Mouse (Mus musculus) stomach, embryonic 15.5 days (tissue): ENCODE results near the gene Elf1. TPM values are rescaled to one million over a fixed set of nuclear protein-coding genes. Genes with fewer than 3 reads are reported as not detected.
A peak's percentile ranks its signal among the peaks of the same experiment; 100 is the strongest.

Experiments
- ATAC-seq: fragments of 200-750 bp; cut with Nextera tagmentation; 2 replicates; pipeline ENCODE4 v1.8.0; 2017; ENCODE audit warnings: low read depth, moderate number of reproducible peaks, moderate TSS enrichment; ENCODE audit not compliant: insufficient read depth, low FRiP score
- H3K27ac ChIP-seq: fragments of 300-500 bp; sonication (generic); 2 replicates; pipeline ENCODE4 v1.5.1; 2015; ENCODE audit warnings: mild to moderate bottlenecking, inconsistent platforms
- H3K27me3 ChIP-seq: fragments of 300-500 bp; sonication (generic); replicated peaks from 2 replicates; pipeline ENCODE4 v1.6.1; 2015; ENCODE audit warnings: inconsistent platforms
- H3K36me3 ChIP-seq: fragments of 300-500 bp; sonication (generic); 2 replicates; pipeline ENCODE4 v1.6.1; 2015; ENCODE audit warnings: inconsistent platforms
- H3K4me1 ChIP-seq: fragments of 300-500 bp; sonication (generic); 2 replicates; pipeline ENCODE4 v1.6.1; 2015; ENCODE audit warnings: inconsistent platforms
- H3K4me2 ChIP-seq: fragments of 300-500 bp; sonication (generic); 2 replicates; pipeline ENCODE4 v1.6.1; 2015; ENCODE audit warnings: mild to moderate bottlenecking, inconsistent platforms
- H3K4me3 ChIP-seq: fragments of 300-500 bp; sonication (generic); replicated peaks from 2 replicates; pipeline ENCODE4 v1.5.1; 2015; ENCODE audit warnings: inconsistent platforms
- H3K9ac ChIP-seq: fragments of 300-500 bp; sonication (generic); 2 replicates; pipeline ENCODE4 v1.6.1; 2015; ENCODE audit warnings: inconsistent platforms
- H3K9me3 ChIP-seq: fragments of 300-500 bp; sonication (generic); 2 replicates; pipeline ENCODE4 v1.6.1; 2016; ENCODE audit warnings: inconsistent platforms
- WGBS: fragments of 180-500 bp; shearing (Covaris S2); methylation state at CpG from one replicate; pipeline ENCODE4 v1.1.7; 2015; 5-methylcytosine and 5-hydroxymethylcytosine counted together
- polyA plus RNA-seq: library from polyadenylated mRNA; unstranded; fragments of >200 nt; fragmentation: Nextera tagmentation; extraction: Ambion mirVana; gene quantifications from 2 replicates; pipeline ENCODE4 v1.2.1, GENCODE M21; 2015

The Elf1 gene
- polyA plus RNA-seq, 1 experiment from 2014 or later: 26.1 TPM

GRCm38 (mm10) chr14:79541606-79542005 lies 60.6 kb downstream of the Elf1 start:
- Histone ChIP-seq H3K27ac (no peak overlapping the region), H3K4me2 (no peak overlapping the region), H3K9me3 (no peaks in the 10 kb centered on the region), H3K4me1 (no peaks in the 10 kb centered on the region), H3K9ac (no peak overlapping the region), H3K27me3 (no peaks in the 10 kb centered on the region), H3K36me3 (peaks cover 3% of the 10 kb centered on the region; the same call in 1 of the 2 replicates), H3K4me3 (no peak overlapping the region)
- no peak for ATAC-seq

- H3K9ac ChIP-seq: no peak overlapping the region
- H3K27ac ChIP-seq: peak overlapping the region; percentile 68; the same call in 1 of the 2 replicates
- ATAC-seq: peak; percentile 61; the same call in 1 of the 2 replicates
- H3K4me2 ChIP-seq: no peak overlapping the region
- H3K4me1 ChIP-seq: no peaks in the 10 kb centered on the region
- H3K36me3 ChIP-seq: 0 out of 2 replicates have a peak, but pooled peaks cover 7% of the 10 kb centered on the region
- 38% methylated on average over 7 of the region's 7 CpGs for WGBS
- H3K27me3 ChIP-seq: no peaks in the 10 kb centered on the region
- H3K4me3 ChIP-seq: no peak overlapping the region
- no peaks in the 10 kb centered on the region for H3K9me3 ChIP-seq
These were observed 68.3 kb downstream of the Elf1 start for GRCm38 (mm10) chr14:79549343-79549742.

GRCm38 (mm10) chr14:79551929-79552328 lies 70.9 kb downstream of the Elf1 start:
- Histone ChIP-seq H3K4me1 (no peaks in the 10 kb centered on the region), H3K36me3 (peaks cover 11% of the 10 kb centered on the region; the same call in 1 of the 2 replicates), H3K9ac (no peak overlapping the region), H3K9me3 (no peaks in the 10 kb centered on the region), H3K27me3 (no peaks in the 10 kb centered on the region), H3K4me3 (no peak overlapping the region), H3K4me2 (no peak overlapping the region), H3K27ac (no peak overlapping the region)
- ATAC-seq: no peak
- WGBS: 77% methylated on average over 2 of the region's 2 CpGs

- Histone ChIP-seq H3K4me2 (no peak overlapping the region), H3K36me3 (peaks cover 11% of the 10 kb centered on the region; the same call in 1 of the 2 replicates), H3K4me1 (peaks cover 2% of the 10 kb centered on the region), H3K9ac (no peak overlapping the region), H3K27ac (no peak overlapping the region), H3K4me3 (no peak overlapping the region), H3K27me3 (no peaks in the 10 kb centered on the region), H3K9me3 (no peaks in the 10 kb centered on the region)
- WGBS: 100% methylated on average over 1 of the region's 1 CpGs
- ATAC-seq: 0 out of 2 replicates have a peak, but pooled peaks have one; percentile 21
These were observed 71.9 kb downstream of the Elf1 start for GRCm38 (mm10) chr14:79552854-79553253.

- H3K9me3 ChIP-seq: no peaks in the 10 kb centered on the region
- peaks cover 21% of the 10 kb centered on the region; the same call in 1 of the 2 replicates for H3K36me3 ChIP-seq
- no peak overlapping the region for H3K4me3 ChIP-seq
- peaks cover 2% of the 10 kb centered on the region for H3K4me1 ChIP-seq
- H3K27ac ChIP-seq: peak overlapping the region; percentile 5; the same call in 1 of the 2 replicates
- no peak for ATAC-seq
- no peaks in the 10 kb centered on the region for H3K27me3 ChIP-seq
- no peak overlapping the region for H3K4me2 ChIP-seq
- no peak overlapping the region for H3K9ac ChIP-seq
- WGBS: 65% methylated on average over 1 of the region's 1 CpGs
These were observed 76.8 kb downstream of the Elf1 start for GRCm38 (mm10) chr14:79557796-79558195.

DNA sequence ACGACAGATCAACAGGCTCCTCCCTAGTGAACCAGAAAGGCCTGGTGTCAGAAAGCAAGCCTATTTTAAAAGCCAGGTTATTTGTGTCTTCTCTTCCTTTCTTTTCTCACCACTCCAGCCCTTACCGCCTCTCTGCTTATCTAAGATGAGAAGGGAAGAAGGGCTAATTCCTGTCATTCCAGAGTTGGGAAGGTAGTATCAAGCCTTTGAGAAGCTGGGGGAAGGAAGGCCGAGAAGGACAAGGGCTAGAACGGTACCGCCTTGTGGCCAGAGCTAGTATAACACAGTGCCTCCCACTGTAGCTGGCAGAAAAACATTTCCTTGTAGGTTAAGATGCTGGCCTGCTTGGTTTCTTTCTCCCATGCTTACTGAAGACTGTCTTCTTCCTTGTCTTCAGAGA lies 81.8 kb downstream of the Elf1 start:
- Histone ChIP-seq H3K4me3 (no peak overlapping the region), H3K27me3 (no peaks in the 10 kb centered on the region), H3K27ac (no peak overlapping the region), H3K9ac (no peak overlapping the region), H3K9me3 (no peaks in the 10 kb centered on the region), H3K4me1 (no peaks in the 10 kb centered on the region), H3K4me2 (no peak overlapping the region), H3K36me3 (peaks cover 14% of the 10 kb centered on the region; the same call in 1 of the 2 replicates)
- WGBS: 24% methylated on average over 5 of the region's 5 CpGs
- ATAC-seq: no peak

- Histone ChIP-seq H3K9ac (no peak overlapping the region), H3K4me1 (no peaks in the 10 kb centered on the region), H3K36me3 (peaks cover 14% of the 10 kb centered on the region; the same call in 1 of the 2 replicates), H3K4me3 (no peak overlapping the region), H3K4me2 (no peak overlapping the region), H3K27me3 (no peaks in the 10 kb centered on the region), H3K27ac (no peak overlapping the region), H3K9me3 (no peaks in the 10 kb centered on the region)
- ATAC-seq: no peak
- WGBS: 68% methylated on average over 6 of the region's 6 CpGs
These were observed 83.8 kb downstream of the Elf1 start for GRCm38 (mm10) chr14:79564784-79565183.

GRCm38 (mm10) chr14:79573482-79574191 lies 92.6 kb downstream of the Elf1 start:
- Histone ChIP-seq H3K36me3 (peaks cover 13% of the 10 kb centered on the region), H3K27me3 (no peaks in the 10 kb centered on the region), H3K4me1 (no peaks in the 10 kb centered on the region), H3K4me3 (no peak overlapping the region), H3K9ac (no peak overlapping the region), H3K4me2 (no peak overlapping the region), H3K9me3 (no peaks in the 10 kb centered on the region), H3K27ac (no peak overlapping the region)
- no peak for ATAC-seq
- WGBS: 88% methylated on average over 13 of the region's 13 CpGs

DNA sequence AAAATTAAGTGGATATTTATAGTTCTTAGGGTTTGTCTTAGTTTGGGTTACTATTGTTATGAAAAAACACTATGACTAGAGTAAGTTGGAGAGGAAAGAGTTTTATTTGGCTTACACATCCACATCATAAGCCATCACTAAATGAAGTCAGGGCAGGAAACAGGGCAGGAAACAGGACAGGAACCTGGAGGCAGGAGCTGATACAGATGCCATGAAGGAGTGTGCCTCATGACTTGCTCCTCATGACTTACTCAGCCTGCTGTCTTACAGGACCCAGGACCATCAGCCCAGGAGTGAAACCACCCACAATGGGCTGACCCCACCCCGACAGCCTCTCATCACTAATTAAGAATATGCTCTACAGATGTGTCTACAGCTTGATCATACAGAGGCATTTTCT lies 93.4 kb downstream of the Elf1 start:
- no peak overlapping the region for H3K4me3 ChIP-seq
- no peak overlapping the region for H3K9ac ChIP-seq
- H3K4me1 ChIP-seq: no peaks in the 10 kb centered on the region
- H3K36me3 ChIP-seq: peaks cover 16% of the 10 kb centered on the region
- no peak overlapping the region for H3K4me2 ChIP-seq
- no peak overlapping the region for H3K27ac ChIP-seq
- 92% methylated on average over 1 of the region's 1 CpGs for WGBS
- H3K27me3 ChIP-seq: no peaks in the 10 kb centered on the region
- H3K9me3 ChIP-seq: no peaks in the 10 kb centered on the region
- ATAC-seq: no peak

GRCm38 (mm10) chr14:79583526-79584245 lies 102.7 kb downstream of the Elf1 start:
- no peak overlapping the region for H3K9ac ChIP-seq
- H3K27ac ChIP-seq: no peak overlapping the region
- H3K36me3 ChIP-seq: peaks cover 12% of the 10 kb centered on the region; the same call in 1 of the 2 replicates
- peaks cover 5% of the 10 kb centered on the region for H3K4me1 ChIP-seq
- WGBS: 84% methylated on average over 5 of the region's 5 CpGs
- no peaks in the 10 kb centered on the region for H3K27me3 ChIP-seq
- no peak overlapping the region for H3K4me3 ChIP-seq
- H3K4me2 ChIP-seq: no peak overlapping the region
- no peaks in the 10 kb centered on the region for H3K9me3 ChIP-seq
- ATAC-seq: no peak

DNA sequence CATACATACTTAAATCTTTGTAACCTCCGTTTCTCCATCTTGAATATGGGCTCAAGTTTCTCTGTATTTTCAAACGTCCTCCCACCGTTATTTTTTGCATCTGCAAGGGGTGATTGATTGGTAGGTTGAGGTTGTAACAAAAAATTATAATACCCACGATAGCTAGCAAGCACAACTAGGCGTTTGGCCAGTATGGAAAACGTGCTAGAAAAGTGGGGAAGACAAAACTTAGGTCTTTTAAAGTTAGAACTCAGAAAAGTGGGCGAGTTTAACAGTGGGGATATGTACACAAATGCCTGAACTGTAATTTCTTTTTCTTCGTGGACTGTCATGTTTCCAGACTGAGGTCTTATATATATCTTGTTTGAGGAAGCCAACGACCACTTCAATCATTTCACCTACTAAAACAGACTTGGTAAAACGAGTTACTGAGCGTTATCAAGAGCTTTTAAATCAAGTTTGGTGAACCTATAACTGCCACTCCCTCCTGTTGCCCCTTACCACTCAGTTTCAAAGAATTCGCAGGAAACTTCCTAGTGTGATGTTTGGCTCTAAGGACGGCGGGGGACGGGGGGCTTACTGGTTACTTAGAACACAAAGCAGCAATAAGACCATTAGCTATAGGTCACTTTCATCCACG lies 105.6 kb downstream of the Elf1 start:
- peak overlapping the region; percentile 73 for H3K4me3 ChIP-seq
- 30% methylated on average over 16 of the region's 16 CpGs for WGBS
- no peak overlapping the region; the same call in 1 of the 2 replicates for H3K9ac ChIP-seq
- peak overlapping the region; percentile 97 for H3K27ac ChIP-seq
- H3K9me3 ChIP-seq: no peaks in the 10 kb centered on the region
- ATAC-seq: peak; percentile 7
- peak overlapping the region; percentile 57 for H3K4me2 ChIP-seq
- H3K36me3 ChIP-seq: peaks cover 3% of the 10 kb centered on the region; the same call in 1 of the 2 replicates
- peaks cover 6% of the 10 kb centered on the region for H3K4me1 ChIP-seq
- H3K27me3 ChIP-seq: no peaks in the 10 kb centered on the region
